Mouse (Mus musculus) hematopoietic stem cell, adult 5-6 weeks (primary cell): ENCODE data around the gene Ly86. TPM values are rescaled to one million over a fixed set of nuclear protein-coding genes. Genes with fewer than 3 reads are reported as not detected.

Experiments used
- ATAC-seq, 2 experiments: fragments of 125-278 bp in 1 of 2; replicated peaks in 1 of 2; 2 replicates each; pipeline ENCODE4 v1.8.0; 2016 to 2017; ENCODE audit warnings: inconsistent platforms in 2 of 2, mild to moderate bottlenecking in 2 of 2, moderate number of reproducible peaks in 2 of 2, low read depth in 1 of 2, moderate TSS enrichment in 1 of 2; ENCODE audit not compliant: low FRiP score in 2 of 2, poor library complexity in 2 of 2, severe bottlenecking in 2 of 2, insufficient read depth in 1 of 2, low TSS enrichment in 1 of 2
- total RNA-seq: library from RNA; stranded (forward); fragments of 172-1452, 232-1000 nt; gene quantifications from 2 replicates; pipeline ENCODE4 v1.2.3, GENCODE M21; 2017

Gene Ly86
- total RNA-seq, 1 experiment from 2014 or later, result 4.5 TPM

GRCm38 (mm10) chr13:37440593-37441307 is 95.7 kb downstream of the Ly86 start:
- ATAC-seq, result peak; percentile 61 to 62

- ATAC-seq, result peak; percentile 28 to 45; a peak in 2 of 4 replicates
Measured at GRCm38 (mm10) chr13:37442058-37442457, 97.0 kb downstream of the Ly86 start.

- no peak for ATAC-seq
Measured at GRCm38 (mm10) chr13:37442531-37442930, 97.5 kb downstream of the Ly86 start.

- no peak for ATAC-seq
Measured at GRCm38 (mm10) chr13:37446699-37447258, 101.8 kb downstream of the Ly86 start.

- no peak for ATAC-seq
Measured at GRCm38 (mm10) chr13:37451021-37451420, 106.0 kb downstream of the Ly86 start.

- ATAC-seq, result peak; percentile 79 to 89
Measured at GRCm38 (mm10) chr13:37451471-37451870, 106.5 kb downstream of the Ly86 start.

- ATAC-seq, result no peak; a peak in 1 of 4 replicates
Measured at GRCm38 (mm10) chr13:37452022-37452941, 107.3 kb downstream of the Ly86 start.

GRCm38 (mm10) chr13:37453203-37453602 is 108.2 kb downstream of the Ly86 start:
- peak; percentile 80 to 88 for ATAC-seq

- no peak for ATAC-seq
Measured at GRCm38 (mm10) chr13:37454356-37454755, 109.3 kb downstream of the Ly86 start.

GRCm38 (mm10) chr13:37455561-37455960 is 110.6 kb downstream of the Ly86 start:
- ATAC-seq, result no peak

- no peak for ATAC-seq
Measured at GRCm38 (mm10) chr13:37457007-37457827, 112.2 kb downstream of the Ly86 start.

- no peak for ATAC-seq
Measured at GRCm38 (mm10) chr13:37458557-37458956, 113.5 kb downstream of the Ly86 start.

GRCm38 (mm10) chr13:37459022-37459421 is 114.0 kb downstream of the Ly86 start:
- ATAC-seq, result no peak

- ATAC-seq, result no peak
Measured at GRCm38 (mm10) chr13:37459957-37460930, 115.2 kb downstream of the Ly86 start.

GRCm38 (mm10) chr13:37462049-37462702 is 117.2 kb downstream of the Ly86 start:
- ATAC-seq, result peak; percentile 81 to 88

GRCm38 (mm10) chr13:37465710-37466109 is 120.7 kb downstream of the Ly86 start:
- no peak for ATAC-seq
